Mouse (Mus musculus) forebrain, embryonic 14.5 days (tissue): ENCODE measurements around the gene Slc32a1. TPM values are rescaled to one million over a fixed set of nuclear protein-coding genes. Genes with fewer than 3 reads are reported as not detected.

Experiments
- ATAC-seq: fragments of 200-750 bp; cut with Nextera tagmentation; 2 replicates; pipeline ENCODE4 v1.8.0; 2017; ENCODE audit warnings: mild to moderate bottlenecking, moderate library complexity
- DNase-seq: peaks from one replicate; pipeline ENCODE4 v3.0.0-alpha.2; 2015; ENCODE audit warnings: low spot score
- H3K27ac ChIP-seq: fragments of 300-500 bp; sonication (generic); 2 replicates; pipeline ENCODE4 v1.5.1; 2014; ENCODE audit warnings: low read depth, mild to moderate bottlenecking, control low read depth, low read length, moderate library complexity
- H3K27me3 ChIP-seq: fragments of 300-500 bp; sonication (generic); replicated peaks from 2 replicates; pipeline ENCODE4 v1.6.1; 2014; ENCODE audit warnings: low read length, control low read depth, mixed read lengths; ENCODE audit not compliant: control insufficient read depth, insufficient read depth
- H3K36me3 ChIP-seq: fragments of 300-500 bp; sonication (generic); 2 replicates; pipeline ENCODE4 v1.6.1; 2014; ENCODE audit warnings: low read length, control low read depth; ENCODE audit not compliant: control insufficient read depth, insufficient read depth
- H3K4me1 ChIP-seq: fragments of 300-500 bp; sonication (generic); 2 replicates; pipeline ENCODE4 v1.6.1; 2014; ENCODE audit warnings: antibody characterized with exemption, low read length, control low read depth; ENCODE audit not compliant: control insufficient read depth, insufficient read depth
- H3K4me2 ChIP-seq: fragments of 300-500 bp; sonication (generic); 2 replicates; pipeline ENCODE4 v1.6.1; 2014; ENCODE audit warnings: mild to moderate bottlenecking, control low read depth, low read length
- H3K4me3 ChIP-seq: fragments of 300-500 bp; sonication (generic); 2 replicates; pipeline ENCODE4 v1.5.1; 2014; ENCODE audit warnings: low read depth, low read length, control low read depth
- H3K9ac ChIP-seq: fragments of 300-500 bp; sonication (generic); 2 replicates; pipeline ENCODE4 v1.6.1; 2014; ENCODE audit warnings: mild to moderate bottlenecking, low read length, control low read depth, moderate library complexity
- H3K9me3 ChIP-seq: fragments of 300-500 bp; sonication (generic); replicated peaks from 2 replicates; pipeline ENCODE4 v1.6.1; 2016; ENCODE audit warnings: low read length, control low read depth, mixed read lengths; ENCODE audit not compliant: control insufficient read depth
- WGBS: fragments of 180-500 bp; shearing (Covaris S2); extraction: QIAGEN DNeasy Blood & Tissue Kit; methylation state at CpG from one replicate; pipeline ENCODE4 v1.1.7; 2014; 5-methylcytosine and 5-hydroxymethylcytosine counted together
- polyA plus RNA-seq: library from polyadenylated mRNA; unstranded; fragments of >200 nt; fragmentation: Nextera tagmentation; extraction: Ambion mirVana; gene quantifications from 2 replicates; pipeline ENCODE4 v1.2.1, GENCODE M21; 2014

The Slc32a1 gene
- polyA plus RNA-seq, 1 experiment from 2014 or later: 4.6 TPM

DNA sequence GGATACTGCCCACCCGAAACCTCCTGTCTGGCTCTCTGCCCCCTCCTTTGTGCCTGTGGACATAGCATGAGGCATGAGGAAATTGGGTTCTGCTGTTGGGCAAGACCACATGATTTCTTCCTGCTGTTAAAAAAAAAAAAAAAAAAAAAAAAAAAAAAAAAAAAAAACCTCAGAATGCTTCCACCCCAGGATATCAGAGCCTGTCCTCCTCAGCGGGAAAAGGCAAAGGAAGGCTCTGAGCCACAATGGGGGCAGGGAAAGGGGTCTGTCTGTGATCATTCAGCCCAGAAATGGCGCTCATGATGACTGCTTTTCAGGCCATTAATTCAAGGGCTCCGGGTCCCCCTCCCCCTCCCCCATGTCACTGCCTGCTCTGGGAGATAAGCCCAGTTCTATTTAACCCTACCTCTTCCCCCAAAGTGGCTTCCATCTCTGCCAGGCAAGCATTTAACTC, 4.0 kb upstream of the Slc32a1 start:
- Histone ChIP-seq H3K9ac (peak overlapping the region; percentile 85), H3K36me3 (no peaks in the 10 kb centered on the region), H3K4me1 (peaks cover 6% of the 10 kb centered on the region), H3K4me3 (peak overlapping the region; percentile 47), H3K9me3 (no peaks in the 10 kb centered on the region), H3K27ac (peak overlapping the region; percentile 88), H3K27me3 (peaks cover 37% of the 10 kb centered on the region), H3K4me2 (peak overlapping the region; percentile 56)
- DNase-seq (peak; percentile 91), ATAC-seq (peak; percentile 54)
- WGBS: 1% methylated on average over 4 of the region's 4 CpGs

DNA sequence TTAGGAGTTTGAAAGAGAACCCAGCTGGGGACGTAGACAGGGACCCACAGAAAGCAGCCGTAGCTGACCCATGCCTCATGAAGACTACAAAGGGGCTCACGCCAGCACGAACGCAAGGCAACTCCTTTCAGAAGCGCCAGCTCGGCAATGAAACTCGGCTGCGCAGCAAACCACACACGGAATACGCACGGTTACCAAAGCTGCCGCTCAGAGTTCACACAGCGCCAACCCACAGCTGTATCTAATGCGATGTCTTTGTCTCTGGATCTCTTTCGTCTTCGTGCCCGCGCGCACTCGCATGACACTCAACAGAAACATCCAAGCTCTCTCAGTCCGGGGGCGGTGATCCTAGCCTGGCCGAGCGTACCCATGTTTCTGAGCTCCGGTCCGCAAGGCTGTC, 886 bp upstream of the Slc32a1 start:
- Histone ChIP-seq H3K27ac (peak overlapping the region; percentile 88), H3K4me3 (peak overlapping the region; percentile 47), H3K4me2 (peak overlapping the region; percentile 56), H3K36me3 (no peaks in the 10 kb centered on the region), H3K9me3 (no peaks in the 10 kb centered on the region), H3K27me3 (peaks cover 60% of the 10 kb centered on the region), H3K4me1 (peaks cover 4% of the 10 kb centered on the region), H3K9ac (peak overlapping the region; percentile 85)
- under 1% methylated on average over 27 of the region's 27 CpGs for WGBS
- no peak for ATAC-seq
- peak; percentile 67 for DNase-seq

DNA sequence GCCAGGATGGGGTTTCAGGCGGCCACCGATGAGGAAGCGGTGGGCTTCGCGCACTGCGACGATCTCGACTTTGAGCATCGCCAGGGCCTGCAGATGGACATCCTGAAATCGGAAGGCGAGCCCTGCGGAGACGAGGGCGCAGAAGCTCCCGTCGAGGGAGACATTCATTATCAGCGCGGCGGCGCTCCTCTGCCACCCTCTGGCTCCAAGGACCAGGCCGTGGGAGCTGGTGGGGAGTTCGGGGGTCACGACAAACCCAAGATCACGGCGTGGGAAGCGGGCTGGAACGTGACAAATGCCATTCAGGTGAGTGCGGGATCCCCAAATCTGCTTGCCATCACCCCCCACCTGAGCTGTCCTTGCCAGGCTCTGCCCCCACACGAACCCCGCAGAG, 756 bp downstream of the Slc32a1 start:
- Histone ChIP-seq H3K9ac (peak overlapping the region; percentile 85), H3K27me3 (peaks cover 74% of the 10 kb centered on the region), H3K36me3 (0 out of 2 replicates have a peak, but pooled peaks cover 4% of the 10 kb centered on the region), H3K27ac (peak overlapping the region; percentile 88), H3K4me2 (peak overlapping the region; percentile 55), H3K4me1 (0 out of 2 replicates have a peak, but pooled peaks cover under 1% of the 10 kb centered on the region), H3K9me3 (no peaks in the 10 kb centered on the region), H3K4me3 (peak overlapping the region; percentile 47)
- no peak for ATAC-seq
- DNase-seq: no peak
- WGBS: under 1% methylated on average over 26 of the region's 30 CpGs

DNA sequence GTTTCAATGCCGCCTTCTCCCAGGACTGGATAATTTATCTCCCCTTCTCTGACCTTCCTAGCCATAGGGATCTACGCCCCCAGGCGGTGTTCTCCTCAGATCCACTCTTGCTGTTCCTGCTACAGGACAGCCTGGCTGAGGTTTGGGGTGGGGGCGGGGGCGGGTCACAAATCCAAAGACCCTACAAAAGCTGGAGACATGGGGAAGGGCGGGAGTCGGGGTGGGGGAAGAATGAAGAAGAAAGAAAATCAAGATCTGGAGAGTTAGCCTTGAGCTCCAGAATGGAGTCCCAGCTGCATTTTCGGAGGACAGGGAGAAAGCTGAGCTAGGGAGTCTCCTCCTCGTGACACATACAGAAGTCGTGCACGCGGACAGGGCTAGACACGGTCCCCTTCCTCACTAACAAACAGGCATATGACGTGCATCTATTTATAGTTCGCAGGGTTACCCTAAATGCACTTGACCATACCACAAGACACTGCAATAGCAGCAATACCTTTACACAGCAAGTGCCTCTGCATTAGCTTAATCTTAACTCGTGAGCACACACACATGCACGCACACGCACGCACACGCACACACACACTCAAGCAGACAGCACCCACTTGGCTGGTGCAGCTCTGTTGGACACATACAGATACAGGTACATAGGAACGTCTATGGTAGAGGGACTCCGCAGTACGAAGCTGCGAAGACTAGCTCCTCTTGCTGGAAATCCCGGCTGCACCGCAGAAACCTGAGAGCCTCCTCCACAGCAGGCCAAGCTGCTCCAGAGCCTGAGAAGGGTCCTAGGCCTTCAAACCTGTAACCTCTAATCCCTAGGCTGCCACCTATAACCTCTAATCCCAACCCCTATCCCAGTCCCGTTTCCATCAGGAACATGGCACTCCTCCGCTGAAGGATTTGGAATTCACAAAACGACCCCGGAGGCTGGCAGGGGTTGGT, 1.4 kb downstream of the Slc32a1 start:
- H3K9ac ChIP-seq: peak overlapping the region; percentile 85
- no peak for DNase-seq
- peaks cover 80% of the 10 kb centered on the region for H3K27me3 ChIP-seq
- WGBS: 3% methylated on average over 30 of the region's 30 CpGs
- H3K36me3 ChIP-seq: 0 out of 2 replicates have a peak, but pooled peaks cover 4% of the 10 kb centered on the region
- no peaks in the 10 kb centered on the region for H3K4me1 ChIP-seq
- H3K27ac ChIP-seq: peak overlapping the region; percentile 88
- H3K4me3 ChIP-seq: peak overlapping the region; percentile 47
- H3K4me2 ChIP-seq: peak overlapping the region; percentile 55
- no peak for ATAC-seq
- no peaks in the 10 kb centered on the region for H3K9me3 ChIP-seq

DNA sequence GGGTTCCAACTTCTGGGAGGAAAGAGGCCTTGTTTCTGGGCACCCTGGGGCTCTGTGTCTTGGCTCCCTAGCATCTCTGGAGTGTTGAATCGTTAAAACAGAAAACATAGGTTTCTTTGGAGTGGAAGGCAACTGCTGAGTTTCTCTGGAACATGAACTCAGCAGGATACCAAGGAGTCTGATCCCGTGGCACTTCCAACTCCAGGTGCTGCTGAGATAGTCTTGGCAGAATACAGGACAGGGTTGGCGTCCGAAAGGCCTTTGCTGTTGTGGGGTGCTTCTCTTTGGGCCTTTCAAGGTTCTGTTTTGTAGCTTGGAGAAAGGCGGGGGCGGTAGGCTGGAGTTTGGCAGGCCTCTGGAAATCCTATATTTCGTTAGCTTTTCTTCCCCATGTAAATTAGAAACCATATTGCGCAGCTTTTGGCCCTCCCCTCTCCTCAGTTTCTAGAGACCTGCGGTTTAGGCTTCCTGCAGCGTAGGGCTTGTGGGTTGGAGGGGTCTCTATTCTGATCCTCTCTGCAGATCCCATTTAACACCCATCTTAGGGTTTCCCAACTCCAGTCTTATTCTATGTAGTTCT, 2.2 kb downstream of the Slc32a1 start:
- H3K27ac ChIP-seq: peak overlapping the region; percentile 74; the same call in 1 of the 2 replicates
- no peak for DNase-seq
- peak overlapping the region; percentile 55 for H3K4me2 ChIP-seq
- H3K27me3 ChIP-seq: peaks cover 81% of the 10 kb centered on the region
- H3K4me3 ChIP-seq: peak overlapping the region; percentile 47
- 0 out of 2 replicates have a peak, but pooled peaks cover 4% of the 10 kb centered on the region for H3K36me3 ChIP-seq
- peak overlapping the region; percentile 85 for H3K9ac ChIP-seq
- 5% methylated on average over 10 of the region's 10 CpGs for WGBS
- no peaks in the 10 kb centered on the region for H3K4me1 ChIP-seq
- no peaks in the 10 kb centered on the region for H3K9me3 ChIP-seq
- no peak for ATAC-seq

DNA sequence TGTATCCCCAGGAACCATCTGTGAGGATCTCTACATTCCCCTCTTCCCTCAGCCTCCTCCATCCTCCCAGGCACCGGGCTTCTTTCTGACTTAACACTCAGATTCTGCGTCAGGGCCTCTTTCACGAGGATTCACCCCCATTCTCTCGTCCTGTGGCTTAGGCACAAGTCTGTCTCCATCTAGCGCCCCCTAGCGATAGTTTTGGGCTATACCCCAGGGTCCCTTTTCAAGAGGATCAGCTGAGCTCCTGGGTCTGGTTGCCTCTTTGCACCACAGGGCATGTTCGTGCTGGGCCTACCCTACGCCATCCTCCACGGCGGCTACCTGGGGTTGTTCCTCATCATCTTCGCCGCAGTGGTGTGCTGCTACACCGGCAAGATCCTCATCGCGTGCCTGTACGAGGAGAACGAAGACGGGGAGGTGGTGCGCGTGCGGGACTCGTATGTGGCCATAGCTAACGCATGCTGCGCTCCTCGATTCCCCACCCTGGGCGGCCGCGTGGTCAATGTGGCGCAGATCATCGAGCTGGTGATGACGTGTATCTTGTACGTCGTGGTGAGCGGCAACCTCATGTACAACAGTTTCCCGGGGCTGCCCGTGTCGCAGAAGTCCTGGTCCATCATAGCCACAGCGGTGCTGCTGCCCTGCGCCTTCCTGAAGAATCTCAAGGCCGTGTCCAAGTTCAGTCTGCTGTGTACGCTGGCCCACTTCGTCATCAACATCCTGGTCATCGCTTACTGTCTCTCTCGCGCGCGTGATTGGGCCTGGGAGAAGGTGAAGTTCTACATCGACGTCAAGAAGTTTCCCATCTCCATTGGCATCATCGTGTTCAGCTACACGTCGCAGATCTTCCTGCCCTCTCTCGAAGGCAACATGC, 3.2 kb downstream of the Slc32a1 start:
- H3K36me3 ChIP-seq: 0 out of 2 replicates have a peak, but pooled peaks cover 4% of the 10 kb centered on the region
- H3K4me1 ChIP-seq: no peaks in the 10 kb centered on the region
- peak overlapping the region; percentile 47 for H3K4me3 ChIP-seq
- DNase-seq (peak; percentile 93), ATAC-seq (peak; percentile 50)
- no peaks in the 10 kb centered on the region for H3K9me3 ChIP-seq
- H3K4me2 ChIP-seq: peak overlapping the region; percentile 55
- peak overlapping the region; percentile 85 for H3K9ac ChIP-seq
- peaks cover 82% of the 10 kb centered on the region for H3K27me3 ChIP-seq
- WGBS: 4% methylated on average over 53 of the region's 53 CpGs
- peak overlapping the region; percentile 74 for H3K27ac ChIP-seq

DNA sequence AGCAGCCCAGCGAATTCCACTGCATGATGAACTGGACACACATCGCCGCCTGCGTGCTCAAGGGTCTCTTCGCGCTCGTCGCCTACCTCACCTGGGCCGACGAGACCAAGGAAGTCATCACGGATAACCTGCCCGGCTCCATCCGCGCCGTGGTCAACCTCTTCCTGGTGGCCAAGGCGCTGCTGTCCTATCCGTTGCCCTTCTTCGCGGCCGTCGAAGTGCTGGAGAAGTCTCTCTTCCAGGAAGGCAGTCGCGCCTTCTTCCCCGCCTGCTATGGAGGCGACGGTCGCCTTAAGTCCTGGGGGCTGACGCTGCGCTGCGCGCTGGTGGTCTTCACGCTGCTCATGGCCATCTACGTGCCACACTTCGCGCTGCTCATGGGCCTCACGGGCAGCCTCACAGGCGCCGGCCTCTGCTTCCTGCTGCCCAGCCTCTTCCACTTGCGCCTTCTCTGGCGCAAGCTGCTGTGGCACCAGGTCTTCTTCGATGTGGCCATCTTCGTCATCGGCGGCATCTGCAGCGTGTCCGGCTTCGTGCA, 3.9 kb downstream of the Slc32a1 start:
- H3K4me2 ChIP-seq: peak overlapping the region; percentile 55
- H3K36me3 ChIP-seq: 0 out of 2 replicates have a peak, but pooled peaks cover 4% of the 10 kb centered on the region
- H3K4me3 ChIP-seq: peak overlapping the region; percentile 47
- peak overlapping the region; percentile 27 for H3K27ac ChIP-seq
- peaks cover 75% of the 10 kb centered on the region for H3K27me3 ChIP-seq
- H3K9me3 ChIP-seq: no peaks in the 10 kb centered on the region
- whole genome bisulfite sequencing: 2% methylated on average over 47 of the region's 47 CpGs
- peak overlapping the region; percentile 85 for H3K9ac ChIP-seq
- no peak for DNase-seq
- no peak for ATAC-seq
- no peaks in the 10 kb centered on the region for H3K4me1 ChIP-seq

DNA sequence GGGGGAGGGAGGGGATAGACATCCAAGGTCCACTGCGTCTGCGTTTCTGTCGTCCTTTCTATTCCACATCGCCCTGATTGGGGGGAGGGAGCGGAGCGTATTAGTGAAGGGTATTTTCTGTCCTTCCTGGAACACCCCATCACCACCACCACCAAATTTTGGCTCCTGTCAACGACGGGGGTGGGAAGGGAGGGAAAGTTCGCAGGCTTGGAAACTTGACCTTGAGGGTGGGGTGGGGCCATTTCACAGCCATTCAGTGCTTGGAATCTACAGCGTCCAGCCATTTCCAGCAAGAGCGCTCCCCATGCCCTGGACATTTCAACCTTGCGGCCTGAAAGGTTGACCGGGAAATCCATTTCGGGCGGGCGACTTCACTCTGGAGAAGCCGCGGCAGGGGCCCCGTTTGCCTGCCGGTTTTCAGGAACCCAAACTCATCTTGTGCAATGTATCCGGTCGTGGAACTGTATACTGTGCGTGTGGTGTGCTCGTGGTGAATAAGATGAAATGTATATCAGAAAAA, 4.7 kb downstream of the Slc32a1 start:
- Histone ChIP-seq H3K27me3 (peaks cover 71% of the 10 kb centered on the region), H3K9me3 (no peaks in the 10 kb centered on the region), H3K9ac (peak overlapping the region; percentile 85), H3K36me3 (0 out of 2 replicates have a peak, but pooled peaks cover 4% of the 10 kb centered on the region), H3K4me3 (peak overlapping the region; percentile 47), H3K4me1 (no peaks in the 10 kb centered on the region), H3K27ac (no peak overlapping the region; the same call in 1 of the 2 replicates), H3K4me2 (peak overlapping the region; percentile 55)
- 3% methylated on average over 24 of the region's 24 CpGs for WGBS
- no peak for ATAC-seq
- DNase-seq: no peak
